Mouse (Mus musculus): ENCODE data around the gene Olfr767. TPM values are rescaled to one million over a fixed set of nuclear protein-coding genes. Genes with fewer than 3 reads are reported as not detected.
"Not testable (repeated sequence)": the region's sequence is repeated elsewhere in the genome, so short reads cannot be mapped to it uniquely, and the experiment has no call there.

The Olfr767 gene
- total RNA-seq (2022): not detected

DNA sequence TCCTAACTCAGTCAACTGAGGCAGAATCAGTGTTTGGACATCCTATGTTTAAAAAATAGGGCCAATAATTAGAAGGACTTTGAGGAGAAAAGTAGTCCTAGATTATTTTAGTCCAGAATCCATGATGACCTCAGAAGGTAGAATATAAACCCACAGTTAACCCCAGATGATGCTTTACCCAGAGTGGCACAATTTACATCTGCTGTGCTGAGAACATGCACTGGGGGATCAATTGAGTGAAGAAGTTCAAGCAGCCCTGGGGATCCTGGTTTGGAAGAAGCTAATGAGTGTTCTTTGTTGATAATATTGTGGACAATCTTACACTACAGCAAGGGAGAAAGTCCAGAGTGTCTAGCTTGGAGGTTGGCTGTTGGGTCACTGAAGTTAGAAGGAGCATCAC is at the start of gene Olfr767:
Gene Olfr767, minus strand, starts transcription at position 101 of the 400 bp plus-strand sequence.
- not testable (repeated sequence) for DNase-seq (ENCODE audit: low spot score in 2 of 2)

DNA sequence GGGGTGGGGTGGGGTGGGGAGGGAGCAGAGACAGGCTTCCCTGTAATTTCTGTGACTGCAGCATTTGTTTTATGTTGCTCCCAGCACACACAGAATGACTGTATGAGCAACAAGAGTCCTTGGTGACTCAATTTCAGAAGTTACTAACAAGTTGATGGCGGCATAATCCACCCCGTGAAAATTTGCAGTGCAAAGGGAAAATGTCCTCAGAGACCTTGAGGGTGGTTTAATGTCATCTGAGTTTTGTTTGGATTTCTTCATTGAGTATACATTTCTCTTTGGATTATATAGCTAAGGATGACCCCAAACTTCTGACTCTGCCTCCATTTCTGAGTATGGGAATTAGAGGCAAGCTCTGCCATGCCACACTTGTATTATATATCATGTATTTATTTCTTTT is 35.1 kb upstream of the Olfr767 start, which contains the start of gene Olfr769:
Gene Olfr769, minus strand, starts transcription at position 101 of the 400 bp plus-strand sequence.
- DNase-seq (ENCODE audit: low spot score in 2 of 2): no peak

DNA sequence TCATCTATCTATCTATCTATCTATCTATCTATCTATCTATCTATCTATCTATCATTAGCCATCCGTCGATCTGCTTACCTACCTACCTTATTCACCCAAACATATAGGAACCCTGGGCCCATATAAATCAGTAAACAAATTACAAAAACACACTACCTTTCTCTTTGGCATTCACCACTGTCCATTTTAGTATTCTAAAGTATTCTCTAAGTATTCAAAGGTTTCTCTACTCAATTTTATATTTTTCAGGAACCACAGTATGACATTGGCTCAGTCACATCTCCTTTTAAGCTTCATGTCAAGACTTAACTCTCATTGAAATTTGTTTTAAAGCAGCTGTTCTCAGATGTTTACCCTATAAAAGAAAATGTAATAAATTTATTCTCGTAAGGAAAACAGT is 32.4 kb upstream of the Olfr767 start:
- no peak for DNase-seq (ENCODE audit: low spot score in 2 of 2)

DNA sequence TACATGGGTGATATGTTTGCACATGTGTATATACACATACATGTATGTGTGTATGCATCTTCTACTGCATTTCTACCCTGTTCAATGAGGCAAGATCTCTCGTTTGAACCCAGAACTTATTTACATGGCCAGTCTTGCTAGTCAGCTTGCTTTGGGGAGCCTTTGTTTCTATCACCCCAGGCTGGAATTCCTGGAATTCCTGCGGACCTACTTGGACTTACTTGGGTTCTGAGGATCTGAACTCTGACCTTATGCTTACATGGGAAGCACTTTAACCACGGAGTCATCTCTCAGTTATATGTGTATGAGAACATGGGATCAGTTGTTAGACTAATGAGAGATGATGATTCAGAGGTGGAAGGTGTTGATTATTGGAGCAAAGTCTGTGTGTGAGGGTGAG is 18.5 kb upstream of the Olfr767 start:
- DNase-seq (ENCODE audit: low spot score in 2 of 2): no peak

DNA sequence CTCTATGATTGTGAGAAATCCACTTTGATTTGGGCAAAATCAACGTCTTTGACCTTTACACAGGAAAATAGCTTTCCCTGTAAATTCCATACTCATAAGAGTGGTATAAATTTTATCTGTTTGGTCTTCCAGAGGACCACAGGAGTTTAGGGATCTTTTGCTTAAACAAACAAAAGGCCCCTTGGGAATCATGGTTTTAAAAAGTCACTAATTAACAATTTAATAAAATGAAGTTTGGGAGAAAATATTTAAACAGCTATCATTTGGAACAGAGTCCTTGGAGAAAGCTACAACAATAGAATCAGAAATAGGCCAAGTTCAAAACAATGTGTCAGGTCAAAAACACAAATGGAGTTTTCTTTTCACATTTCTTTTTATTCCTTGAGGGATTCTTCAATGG is 16.6 kb upstream of the Olfr767 start, which contains the start of gene Olfr768:
Gene Olfr768, minus strand, starts transcription at position 101 of the 400 bp plus-strand sequence.
- DNase-seq (ENCODE audit: low spot score in 2 of 2): no peak

DNA sequence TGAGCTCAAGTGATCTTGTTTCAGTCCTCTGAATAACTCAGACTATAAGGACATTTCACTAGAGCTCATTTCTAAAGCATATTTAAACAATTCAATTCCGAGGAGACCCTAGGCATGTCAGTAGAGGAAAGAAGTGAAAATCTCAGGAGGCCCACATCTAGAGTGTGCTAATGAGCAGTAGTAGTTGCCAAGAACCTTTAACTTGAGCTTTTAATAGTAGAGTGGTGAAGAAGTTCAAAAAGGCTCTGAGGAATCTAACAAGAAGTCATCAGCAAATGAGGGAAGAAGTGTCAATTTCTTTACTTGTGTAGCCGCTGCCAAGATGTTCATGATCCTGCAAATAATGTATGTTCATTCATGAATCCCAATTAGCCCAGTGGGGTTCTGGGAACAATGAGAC is 13.8 kb downstream of the Olfr767 start, which contains the start of gene Olfr766-ps1:
Gene Olfr766-ps1, minus strand, starts transcription at position 101 of the 400 bp plus-strand sequence.
- no peak for DNase-seq (ENCODE audit: low spot score in 2 of 2)

DNA sequence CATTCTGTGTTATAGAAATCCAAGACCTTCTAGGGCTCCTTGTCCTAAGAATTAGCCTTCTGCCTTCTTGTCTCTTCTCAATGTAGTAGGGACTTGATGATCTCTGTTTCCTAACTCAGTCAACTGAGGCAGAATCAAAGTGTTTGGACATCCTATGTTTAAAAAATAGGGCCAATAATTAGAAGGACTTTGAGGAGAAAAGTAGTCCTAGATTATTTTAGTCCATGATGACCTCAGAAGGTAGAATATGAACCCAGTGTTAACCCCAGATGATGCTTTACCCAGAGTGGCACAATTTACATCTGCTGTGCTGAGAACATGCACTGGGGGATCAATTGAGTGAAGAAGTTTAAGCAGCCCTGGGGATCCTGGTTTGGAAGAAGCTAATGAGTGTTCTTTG is 32.8 kb downstream of the Olfr767 start, which contains the start of gene Olfr765:
Gene Olfr765, minus strand, starts transcription at position 101 of the 400 bp plus-strand sequence.
- DNase-seq (ENCODE audit: low spot score in 2 of 2): not testable (repeated sequence)

DNA sequence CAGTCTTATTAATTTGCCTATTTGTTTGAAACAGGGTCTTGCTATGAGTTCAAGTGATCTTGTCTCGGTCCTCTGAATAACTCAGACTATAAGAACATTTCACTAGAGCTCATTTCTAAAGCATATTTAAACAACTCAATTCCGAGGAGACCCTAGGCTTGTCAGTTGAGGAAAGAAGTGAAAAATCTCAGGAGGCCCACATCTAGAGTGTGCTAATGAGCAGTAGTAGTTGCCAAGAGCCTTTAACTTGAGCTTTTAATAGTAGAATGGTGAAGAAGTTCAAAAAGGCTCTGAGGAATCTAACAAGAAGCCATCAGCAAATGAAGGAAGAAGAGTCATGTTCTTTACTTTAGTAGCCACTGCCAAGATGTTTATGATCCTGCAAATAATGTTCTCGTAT is 42.9 kb downstream of the Olfr767 start, which contains the start of gene Olfr764-ps1:
Gene Olfr764-ps1, minus strand, starts transcription at position 101 of the 400 bp plus-strand sequence.
- DNase-seq (ENCODE audit: low spot score in 2 of 2): no peak

DNA sequence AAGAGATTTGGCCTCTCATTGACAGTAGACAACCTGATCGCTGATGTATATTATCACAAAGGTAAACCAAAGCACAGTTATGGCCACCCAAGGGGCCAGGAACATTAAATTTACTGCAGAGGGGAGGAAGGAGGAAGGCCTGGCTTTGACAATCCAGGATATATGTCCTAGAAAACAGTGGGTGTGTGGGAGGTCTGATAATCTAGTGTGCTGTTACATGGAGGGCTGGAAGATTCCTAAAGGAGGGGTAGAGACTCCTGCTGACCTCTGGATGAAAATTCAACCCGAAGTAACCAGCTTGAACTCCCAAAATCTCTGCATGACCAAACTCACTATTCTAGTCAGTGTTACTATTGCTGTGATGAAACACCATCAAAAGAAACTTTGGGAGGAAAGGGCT is 54.4 kb downstream of the Olfr767 start:
- no peak for DNase-seq (ENCODE audit: low spot score in 2 of 2)

DNA sequence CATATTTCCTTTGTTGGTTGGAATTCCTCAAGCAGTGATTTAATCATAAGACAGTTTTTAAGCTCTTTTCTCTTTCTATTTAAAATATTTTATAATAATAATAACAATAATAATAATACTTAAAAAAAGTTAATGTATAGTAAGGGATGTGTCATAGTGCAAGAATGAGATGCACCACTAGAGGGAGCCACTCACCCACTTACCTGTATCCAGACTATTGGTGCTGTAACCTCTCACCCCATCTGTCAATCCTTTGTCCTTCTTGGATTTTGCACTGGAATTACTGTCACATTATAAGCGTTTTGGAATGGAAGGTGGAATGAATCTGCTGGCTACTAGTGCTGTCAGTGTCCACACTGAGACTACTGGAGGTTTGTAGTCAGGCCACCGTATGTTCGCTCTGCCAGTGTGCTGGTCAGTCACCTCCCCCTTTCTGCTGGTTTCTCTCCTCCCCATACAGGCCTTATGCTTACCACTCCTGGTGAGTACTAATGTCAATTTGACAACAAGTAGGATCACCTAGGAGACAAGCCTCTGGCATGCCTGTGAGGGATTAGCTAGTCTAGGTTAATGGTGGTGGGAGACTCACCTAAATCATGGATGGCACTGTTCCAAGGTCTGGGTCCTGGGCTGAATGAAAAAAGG is 56.6 kb downstream of the Olfr767 start:
- DNase-seq (ENCODE audit: low spot score in 2 of 2): no peak

Other genes starting within 250 kb of the Olfr767 start
- gene Gdf11, start 191.2 kb downstream of the Olfr767 start, total RNA-seq (2022): 1 to 10 TPM; 2.7 to 8.9 (median 5.9) TPM
- gene Cd63, start 181.9 kb downstream of the Olfr767 start, total RNA-seq (2022): 100 to 1,000 TPM; 136 to 170 (median 151) TPM
- gene Rdh5, start 160.0 kb downstream of the Olfr767 start, total RNA-seq (2022): 1 to 10 TPM; 3.1 to 4.2 (median 3.7) TPM
- 100 to 1,000 TPM; 119 to 153 (median 140) TPM for gene Bloc1s1, start 158.9 kb downstream of the Olfr767 start, total RNA-seq (2022)
- 10 to 100 TPM; 63.3 to 69.0 (median 65.3) TPM for gene Itga7, start 149.1 kb downstream of the Olfr767 start, total RNA-seq (2022)
- gene Mettl7b, start 121.9 kb downstream of the Olfr767 start, total RNA-seq (2022): under 1 TPM in 1 of 4 experiments, not detected in 3; 0.32 TPM
- gene Olfr9, start 93.5 kb downstream of the Olfr767 start, total RNA-seq (2022): not detected
- gene Olfr763, start 72.1 kb downstream of the Olfr767 start, total RNA-seq (2022): not detected
- not detected for gene Olfr764-ps1, start 43.0 kb downstream of the Olfr767 start, total RNA-seq (2022)
- not detected for gene Olfr765, start 32.9 kb downstream of the Olfr767 start, total RNA-seq (2022)
- gene Olfr766-ps1, start 13.9 kb downstream of the Olfr767 start, total RNA-seq (2022): not detected
- gene Olfr768, start 16.5 kb upstream of the Olfr767 start, total RNA-seq (2022): not detected
- not detected for gene Olfr769, start 35.0 kb upstream of the Olfr767 start, total RNA-seq (2022)
- gene Olfr770, start 56.1 kb upstream of the Olfr767 start, total RNA-seq (2022): not detected
- gene Olfr771, start 81.8 kb upstream of the Olfr767 start, total RNA-seq (2022): not detected
- not detected for gene Olfr772, start 95.0 kb upstream of the Olfr767 start, total RNA-seq (2022)
- not detected for gene Olfr773, start 104.5 kb upstream of the Olfr767 start, total RNA-seq (2022)
- not detected for gene Olfr774, start 153.3 kb upstream of the Olfr767 start, total RNA-seq (2022)
- not detected for gene Olfr775, start 165.5 kb upstream of the Olfr767 start, total RNA-seq (2022)
- gene Olfr776, start 176.2 kb upstream of the Olfr767 start, total RNA-seq (2022): not detected
- not detected for gene Olfr777, start 188.6 kb upstream of the Olfr767 start, total RNA-seq (2022)
- gene Olfr780, start 235.2 kb upstream of the Olfr767 start, total RNA-seq (2022): not detected
- gene Olfr781, start 245.9 kb upstream of the Olfr767 start, total RNA-seq (2022): not detected

Measured in gastrocnemius, adult 8-10 months (tissue).